Mouse (Mus musculus): ENCODE data around the gene Zyg11b.

Gene Zyg11b

DNA sequence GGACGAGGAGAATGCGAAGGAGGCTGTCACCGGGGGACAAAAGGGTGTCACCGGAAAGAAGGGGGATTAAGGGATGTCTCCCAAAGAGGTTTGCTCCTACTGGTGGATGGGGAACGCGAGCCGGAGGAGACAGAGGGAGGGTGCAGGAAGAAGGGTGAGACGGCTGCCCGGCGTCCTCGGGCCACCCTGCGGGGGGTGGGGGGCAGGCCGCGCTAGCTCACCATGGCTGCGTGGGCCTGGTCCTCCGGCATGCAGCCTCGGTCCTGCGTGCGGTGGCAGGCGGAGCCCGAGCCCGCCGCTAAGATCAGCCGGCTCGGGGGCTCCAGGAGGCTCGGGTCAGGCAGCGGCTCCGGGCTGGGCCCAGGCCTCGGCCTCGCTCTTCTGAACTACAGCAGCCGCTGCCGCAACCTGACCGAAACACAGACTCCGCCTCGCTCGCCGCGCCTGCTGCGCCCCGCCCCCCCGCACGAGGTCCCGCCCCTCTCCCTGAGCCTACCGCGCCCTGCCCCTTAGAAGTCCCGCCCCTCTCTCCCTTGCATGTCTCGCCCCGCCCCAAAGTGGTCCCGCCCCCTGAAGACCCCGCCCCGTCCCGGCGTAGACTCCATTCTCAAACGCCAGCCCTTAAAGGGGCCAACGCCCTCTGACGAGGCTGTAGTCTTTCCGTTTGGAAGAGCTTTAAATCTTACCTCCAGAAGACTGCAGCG, at the start of gene Zyg11b:
Gene Zyg11b (minus strand): TSS at position 427 of the 704 bp plus-strand sequence.
- peak; percentile 89 for DNase-seq (ENCODE audit: low spot score)

DNA sequence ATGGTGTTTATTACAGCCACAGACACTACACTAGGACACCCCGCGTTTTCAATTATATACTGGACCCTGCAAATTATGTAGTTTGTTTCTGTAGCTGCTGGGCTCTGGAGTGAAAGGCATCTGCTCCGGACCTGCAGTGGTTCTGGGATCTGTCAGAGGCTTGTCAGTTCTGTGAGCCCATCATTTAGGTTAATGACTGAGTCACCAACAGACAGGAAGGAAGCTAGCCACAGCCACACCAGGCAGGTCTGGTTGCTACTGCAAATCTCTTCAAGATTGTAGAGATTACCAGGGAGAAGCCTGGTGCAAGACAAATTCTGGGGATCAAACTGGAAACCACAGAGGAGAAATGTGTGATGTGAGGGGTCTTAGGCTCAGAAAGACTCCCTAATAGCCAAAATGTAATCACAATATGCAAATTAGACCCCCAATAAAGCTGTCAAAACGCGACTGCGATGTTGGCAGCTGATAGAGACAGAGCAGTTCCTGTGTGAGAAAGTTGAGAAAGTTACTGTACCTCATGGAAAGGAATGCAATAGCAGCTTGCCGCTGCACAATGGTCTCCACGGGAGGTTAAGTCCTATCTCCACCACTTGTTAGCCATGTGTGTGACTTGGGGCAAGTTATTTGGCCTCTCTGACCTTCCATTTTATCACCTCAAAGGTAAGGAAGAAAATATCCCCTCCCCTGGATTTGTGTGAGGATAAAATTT, 49.1 kb upstream of the Zyg11b start:
- no peak for DNase-seq (ENCODE audit: low spot score)

DNA sequence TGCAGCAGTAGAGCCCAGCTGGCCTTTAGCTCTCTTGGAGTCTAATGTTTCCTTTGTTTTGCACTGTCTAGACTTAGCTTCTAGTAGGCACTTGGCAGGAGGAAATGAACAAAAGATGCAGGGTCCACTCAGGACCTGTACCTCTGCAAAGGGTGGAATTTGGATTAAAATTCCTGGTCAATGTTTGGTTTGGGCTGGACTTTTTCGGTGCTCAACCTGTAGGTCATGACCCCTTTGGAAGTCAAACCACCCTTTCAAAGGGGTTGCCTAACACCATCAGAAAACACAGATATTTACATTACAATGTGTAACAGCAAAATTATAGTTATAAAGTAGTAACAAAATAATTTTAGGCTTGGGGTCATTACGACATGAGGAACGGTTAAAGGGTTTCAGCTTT, 48.2 kb upstream of the Zyg11b start:
- DNase-seq (ENCODE audit: low spot score), result no peak

DNA sequence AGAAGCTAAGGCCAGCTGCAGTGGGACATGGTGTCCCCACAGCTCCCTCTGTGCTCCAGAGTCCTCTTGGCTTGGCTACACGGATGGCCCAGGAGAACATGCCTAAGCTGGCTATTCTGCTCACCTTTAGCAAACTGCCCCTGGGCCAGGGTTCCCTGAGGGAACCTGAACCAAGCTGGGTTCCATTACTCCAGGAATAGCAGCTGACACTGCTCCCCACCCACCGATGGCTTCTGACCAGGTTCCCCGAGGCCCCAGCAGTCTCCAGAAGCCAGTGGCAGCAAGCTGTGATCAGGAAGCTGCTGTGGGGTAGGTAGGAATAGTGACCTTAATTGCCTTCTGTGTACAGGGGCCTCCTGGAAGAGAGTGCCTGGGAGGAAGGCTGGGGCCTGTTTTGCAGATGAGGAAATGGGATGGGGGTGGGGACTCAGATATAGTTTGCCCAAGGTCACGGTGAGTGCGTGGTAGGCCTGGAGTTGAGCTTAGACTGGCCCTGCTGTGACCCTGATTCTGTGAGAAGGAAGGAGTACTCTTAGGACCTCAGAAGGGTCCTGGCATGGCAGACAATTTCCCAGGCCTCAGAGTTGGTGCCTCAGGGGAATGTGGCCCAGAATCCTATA, 47.5 kb upstream of the Zyg11b start:
- peak; percentile 30 for DNase-seq (ENCODE audit: low spot score)

DNA sequence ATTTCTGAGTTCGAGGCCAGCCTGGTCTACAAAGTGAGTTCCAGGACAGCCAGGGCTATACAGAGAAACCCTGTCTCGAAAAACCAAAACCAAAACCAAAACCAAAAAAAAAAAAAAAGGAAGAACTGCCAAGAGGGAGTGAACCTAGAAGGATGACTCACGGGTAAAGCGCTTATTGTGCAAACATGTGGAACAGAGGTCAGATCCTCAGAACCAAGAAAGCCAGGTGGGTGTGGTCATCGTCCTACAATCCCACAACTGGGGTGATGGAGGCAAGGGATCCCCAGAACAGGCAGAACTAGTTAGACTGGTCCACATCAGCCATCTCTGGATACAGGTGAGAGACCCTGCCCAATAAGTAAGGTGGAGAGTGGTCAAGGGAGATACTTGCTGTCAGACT, 46.2 kb upstream of the Zyg11b start:
- no peak for DNase-seq (ENCODE audit: low spot score)

DNA sequence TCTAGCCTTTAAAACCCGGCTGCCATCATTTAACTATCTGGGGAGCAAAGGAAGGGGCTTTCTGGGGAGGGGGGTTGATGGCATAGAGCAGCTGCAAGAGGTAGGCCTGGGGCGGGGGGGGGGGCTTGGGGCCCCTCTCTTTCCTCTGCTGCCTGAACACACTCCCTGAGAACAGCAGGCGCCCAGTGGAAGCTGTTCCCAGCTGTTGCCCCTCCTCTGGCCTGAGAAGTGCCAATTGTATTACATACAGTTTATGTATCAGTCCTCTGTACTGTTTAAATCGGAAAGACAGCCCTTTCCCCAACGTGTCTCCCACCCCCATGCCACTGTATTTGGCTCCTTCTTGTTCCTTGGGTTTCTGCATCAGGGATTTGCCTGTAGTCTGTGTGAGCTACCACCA, 44.9 kb upstream of the Zyg11b start:
- no peak for DNase-seq (ENCODE audit: low spot score)

DNA sequence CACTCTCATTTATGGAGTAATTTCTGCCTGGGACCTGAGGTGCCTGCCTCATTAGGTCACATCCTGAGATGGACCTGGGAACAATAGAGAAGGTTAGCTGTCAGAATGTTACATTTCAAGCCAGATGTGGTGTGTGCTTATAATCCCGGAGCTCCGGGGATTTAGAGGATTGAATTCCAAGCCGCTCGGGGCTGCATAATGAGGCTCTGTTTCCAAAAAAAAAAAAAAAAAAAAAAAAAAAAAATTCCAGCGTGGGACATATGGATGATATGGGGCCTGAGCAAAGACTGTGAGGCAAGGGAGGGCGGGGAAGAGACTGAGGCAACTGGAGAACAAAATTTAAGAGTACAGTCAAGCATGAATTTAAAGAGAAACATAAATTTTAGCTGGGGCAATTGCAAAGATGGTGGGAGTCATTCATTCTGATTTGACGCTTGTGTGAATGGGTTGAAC, 43.8 kb upstream of the Zyg11b start:
- no peak for DNase-seq (ENCODE audit: low spot score)

DNA sequence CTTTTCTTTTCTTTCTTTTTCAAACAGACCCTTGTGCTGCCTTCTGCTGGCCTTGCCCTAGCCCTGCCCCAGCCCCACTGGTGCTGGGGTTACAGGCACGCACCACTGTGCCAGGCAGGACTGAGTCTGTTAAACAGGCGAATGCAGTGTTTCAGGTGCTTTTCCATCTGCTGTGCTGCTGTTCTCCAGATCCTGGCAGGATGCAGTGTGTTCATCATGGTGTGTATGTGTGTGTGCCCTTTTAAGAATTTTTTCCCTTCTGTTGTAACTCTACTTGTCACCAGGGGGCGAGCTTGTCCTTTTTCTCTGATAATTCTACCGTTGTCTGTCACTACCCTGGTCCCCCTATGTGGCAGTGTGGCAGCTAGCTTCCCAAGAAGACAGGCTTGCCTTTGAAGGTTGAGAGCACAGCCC, 38.4 kb upstream of the Zyg11b start:
- no peak for DNase-seq (ENCODE audit: low spot score)

DNA sequence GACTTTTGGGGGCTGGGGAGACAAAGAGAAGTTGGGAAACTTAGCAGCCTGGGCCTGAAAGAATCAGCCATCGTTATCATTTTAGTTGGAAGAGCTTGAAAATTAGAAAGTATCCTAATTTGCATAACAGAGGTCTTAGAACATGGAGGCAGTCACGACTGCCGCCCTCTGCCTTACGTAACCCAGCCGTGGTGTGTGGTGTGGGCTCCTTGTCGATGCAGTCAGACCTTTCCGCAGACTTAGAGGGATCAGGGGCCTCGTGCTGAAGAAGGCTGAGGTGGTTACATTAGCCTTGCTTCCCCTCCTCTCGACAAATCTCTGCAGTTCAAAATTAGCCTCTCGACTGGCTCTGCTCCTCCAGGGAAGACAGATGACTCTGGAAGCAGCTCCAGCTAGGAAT, 37.9 kb upstream of the Zyg11b start:
- DNase-seq (ENCODE audit: low spot score), result no peak

DNA sequence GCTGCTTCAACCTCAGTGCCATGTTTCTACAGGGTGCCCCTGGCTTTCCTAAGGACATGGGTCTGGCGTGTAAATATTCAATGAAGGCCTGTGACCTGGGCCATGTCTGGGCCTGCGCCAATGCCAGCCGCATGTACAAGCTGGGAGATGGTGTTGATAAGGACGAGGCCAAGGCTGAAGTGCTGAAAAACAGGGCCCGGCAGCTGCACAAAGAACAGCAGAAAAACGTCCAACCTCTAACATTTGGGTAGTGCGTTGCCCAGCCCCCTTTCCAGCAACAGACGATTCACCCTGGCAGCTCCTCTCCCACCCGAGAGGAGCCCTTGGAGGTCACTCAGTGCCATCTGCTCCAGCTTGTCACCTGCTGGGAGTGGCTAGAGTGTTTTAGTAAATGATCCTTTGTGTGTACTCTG, 37.4 kb upstream of the Zyg11b start:
- peak; percentile 72 for DNase-seq (ENCODE audit: low spot score)

DNA sequence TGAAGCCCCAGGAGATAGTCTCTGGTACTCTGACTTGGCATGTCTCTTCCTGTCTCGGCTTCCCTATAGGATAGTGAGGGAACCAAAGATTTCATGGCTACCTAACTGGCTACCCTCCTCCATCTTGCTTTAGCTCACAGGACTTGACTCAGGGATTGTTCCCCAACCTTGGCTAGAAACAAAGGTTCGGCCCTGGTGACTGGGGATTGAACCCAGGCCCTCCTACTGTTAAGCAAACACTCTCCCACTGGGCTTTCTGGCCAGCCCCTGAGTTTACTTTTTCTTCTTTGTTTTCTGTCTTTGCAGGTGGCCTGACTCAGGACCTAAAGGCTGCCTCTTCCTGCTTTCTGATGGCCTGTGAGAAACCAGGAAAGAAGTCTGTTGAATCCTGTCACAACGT, 36.9 kb upstream of the Zyg11b start:
- no peak for DNase-seq (ENCODE audit: low spot score)

DNA sequence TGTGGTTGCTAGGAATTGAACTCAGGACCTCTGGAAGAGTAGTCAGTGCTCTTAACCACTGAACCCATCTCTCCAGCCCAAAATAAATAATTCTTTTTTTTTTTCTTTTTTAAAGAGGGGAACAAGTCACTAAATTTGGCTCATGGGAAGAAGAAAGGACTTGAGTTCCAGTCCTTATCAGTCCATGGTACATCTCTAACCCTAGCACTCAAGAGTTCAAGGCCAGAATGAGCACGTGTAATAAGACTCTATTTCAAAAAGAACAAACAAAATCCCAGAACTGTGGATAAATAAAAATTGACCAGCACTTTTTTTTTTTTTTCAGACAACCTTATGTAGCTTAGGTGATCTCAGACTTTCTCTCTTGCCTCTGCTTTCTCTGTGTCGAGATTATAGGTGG, 35.9 kb upstream of the Zyg11b start:
- DNase-seq (ENCODE audit: low spot score), result no peak

DNA sequence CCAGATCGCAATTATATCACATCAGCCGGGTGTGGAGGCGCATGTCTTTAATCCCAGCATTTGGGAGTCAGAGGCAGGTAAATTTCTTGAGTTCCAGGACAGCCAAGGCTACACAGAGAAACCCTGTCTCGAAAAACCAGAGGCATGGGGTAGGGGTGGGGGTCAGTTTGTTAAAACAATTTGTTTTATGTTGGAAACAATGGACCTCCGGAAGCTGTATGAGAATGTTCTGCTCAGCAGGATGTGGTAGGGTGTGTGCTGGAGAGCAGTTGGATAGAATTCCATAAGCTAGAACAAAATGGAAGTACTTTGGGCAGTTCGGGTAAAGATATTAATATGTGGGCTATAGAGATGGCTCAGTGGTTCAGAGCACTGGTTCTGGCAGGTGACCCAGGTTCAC, 34.5 kb upstream of the Zyg11b start:
- no peak for DNase-seq (ENCODE audit: low spot score)

DNA sequence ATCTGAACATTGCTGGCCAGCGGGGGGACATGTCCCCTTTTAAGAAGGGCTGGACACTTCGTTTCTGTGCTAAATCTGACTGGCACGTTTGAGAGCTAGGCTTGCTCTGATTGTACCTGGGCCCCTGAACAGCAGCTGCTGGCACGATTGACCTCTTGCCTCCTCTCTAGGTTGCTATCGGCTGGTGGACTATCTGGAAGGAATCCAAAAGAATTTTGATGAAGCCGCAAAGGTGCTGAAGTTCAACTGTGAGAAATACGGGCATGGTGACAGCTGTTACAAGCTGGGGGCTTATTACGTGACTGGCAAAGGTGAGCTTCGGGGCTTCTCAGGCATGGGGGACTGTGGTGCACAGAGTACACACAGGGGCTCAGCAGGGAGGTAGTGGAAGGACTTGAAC, 31.1 kb upstream of the Zyg11b start:
- DNase-seq (ENCODE audit: low spot score), result no peak

DNA sequence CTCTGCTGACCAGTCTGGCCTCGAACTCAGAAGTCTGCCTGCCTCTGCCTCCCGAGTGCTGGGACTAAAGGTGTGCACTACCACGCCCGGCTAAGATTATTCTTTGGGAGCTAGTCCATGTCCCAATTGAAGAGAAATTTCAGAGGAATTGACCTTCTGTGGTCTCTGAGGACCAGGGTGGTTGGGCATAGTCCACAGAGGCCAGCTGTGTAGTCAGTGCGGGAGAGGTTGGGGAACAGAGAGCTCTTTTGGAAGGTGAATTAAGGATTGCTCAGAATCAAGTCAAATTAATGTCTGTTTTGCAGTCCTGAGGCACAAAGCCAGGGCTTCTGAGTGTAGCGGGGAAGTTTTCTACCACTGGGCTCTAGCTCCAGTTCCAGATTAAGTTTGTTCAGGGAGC, 28.9 kb upstream of the Zyg11b start:
- DNase-seq (ENCODE audit: low spot score), result no peak

DNA sequence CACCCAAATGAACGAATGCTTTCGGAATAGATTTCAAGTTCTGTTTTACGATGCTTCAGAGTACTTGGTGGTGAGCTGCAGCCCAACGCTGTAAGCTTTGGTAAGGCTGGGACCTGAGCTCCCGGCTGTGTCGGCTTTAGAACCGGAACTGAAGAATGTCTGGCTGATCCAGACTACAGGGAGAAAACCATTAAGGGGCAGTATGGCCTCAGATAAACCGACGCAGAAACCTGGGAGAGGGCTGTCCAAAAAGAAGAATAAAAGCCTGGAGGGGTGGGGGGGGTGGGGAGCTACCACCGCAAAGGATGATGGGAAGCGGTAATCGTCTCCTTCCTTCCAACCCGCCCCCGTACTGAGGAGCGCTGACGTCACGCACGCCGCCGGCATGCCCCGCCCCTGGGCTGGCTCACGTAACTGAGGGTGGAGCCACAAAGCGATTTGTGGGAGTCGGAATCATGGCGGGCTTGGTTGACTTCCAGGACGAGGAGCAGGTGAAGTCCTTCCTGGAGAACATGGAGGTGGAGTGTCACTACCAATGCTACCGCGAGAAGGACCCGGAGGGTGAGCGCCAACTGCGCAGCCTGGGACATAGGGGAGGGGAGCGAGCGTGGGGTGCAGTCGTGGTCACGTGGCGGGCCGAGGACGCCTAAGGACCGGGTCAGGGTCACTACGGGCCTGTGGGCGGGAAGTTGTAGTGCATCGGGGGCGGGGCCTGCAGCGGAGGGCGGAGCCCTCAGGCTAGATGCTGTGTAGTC, 27.0 kb upstream of the Zyg11b start, which contains the start of gene Coa7:
Gene Coa7 (plus strand): TSS at position 411 of the 755 bp plus-strand sequence.
- peak; percentile 96 for DNase-seq (ENCODE audit: low spot score)

DNA sequence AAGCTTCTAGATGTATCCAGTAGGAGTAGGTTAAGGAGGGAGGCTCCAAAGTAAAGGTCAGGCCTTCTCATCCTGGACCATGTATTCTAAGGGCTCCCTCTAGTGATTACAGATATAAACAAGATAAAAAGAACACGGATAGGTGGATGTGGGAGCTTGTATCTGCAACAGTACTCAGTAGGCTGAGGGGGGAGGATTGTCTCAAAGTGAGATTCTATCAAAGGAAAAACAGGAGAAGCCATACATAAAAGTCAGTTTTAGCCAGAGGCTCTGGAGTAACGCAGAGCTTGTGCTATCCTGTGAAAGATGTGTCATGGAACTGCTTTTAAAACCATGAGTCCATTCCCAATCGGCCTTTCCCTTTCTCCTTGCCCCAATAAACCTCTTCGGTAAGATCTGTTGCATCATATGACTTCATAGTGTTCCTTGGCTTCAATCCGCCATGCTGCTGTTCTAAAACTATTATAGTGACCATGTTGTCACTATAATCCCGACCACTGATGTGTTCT, 26.2 kb upstream of the Zyg11b start:
- no peak for DNase-seq (ENCODE audit: low spot score)

DNA sequence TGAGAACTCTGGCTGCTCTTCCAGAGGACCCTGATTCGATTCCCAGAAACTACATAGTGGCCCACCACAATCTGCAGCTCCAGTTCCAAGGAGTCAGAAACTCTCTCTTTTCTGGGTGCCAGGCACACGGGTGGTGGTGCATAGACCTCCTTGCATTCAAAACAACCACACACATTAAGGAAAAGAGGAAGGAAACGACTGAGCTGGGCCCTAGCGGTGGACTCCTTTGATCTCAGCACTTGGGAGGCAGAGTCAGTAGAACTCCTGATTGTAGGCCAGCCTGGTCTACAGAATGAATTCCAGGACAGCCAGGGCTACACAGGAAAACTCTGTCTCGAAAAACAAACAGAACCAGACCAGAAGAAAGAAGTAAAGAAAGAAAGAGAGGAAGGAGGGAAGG, 22.7 kb upstream of the Zyg11b start:
- DNase-seq (ENCODE audit: low spot score), result no peak

DNA sequence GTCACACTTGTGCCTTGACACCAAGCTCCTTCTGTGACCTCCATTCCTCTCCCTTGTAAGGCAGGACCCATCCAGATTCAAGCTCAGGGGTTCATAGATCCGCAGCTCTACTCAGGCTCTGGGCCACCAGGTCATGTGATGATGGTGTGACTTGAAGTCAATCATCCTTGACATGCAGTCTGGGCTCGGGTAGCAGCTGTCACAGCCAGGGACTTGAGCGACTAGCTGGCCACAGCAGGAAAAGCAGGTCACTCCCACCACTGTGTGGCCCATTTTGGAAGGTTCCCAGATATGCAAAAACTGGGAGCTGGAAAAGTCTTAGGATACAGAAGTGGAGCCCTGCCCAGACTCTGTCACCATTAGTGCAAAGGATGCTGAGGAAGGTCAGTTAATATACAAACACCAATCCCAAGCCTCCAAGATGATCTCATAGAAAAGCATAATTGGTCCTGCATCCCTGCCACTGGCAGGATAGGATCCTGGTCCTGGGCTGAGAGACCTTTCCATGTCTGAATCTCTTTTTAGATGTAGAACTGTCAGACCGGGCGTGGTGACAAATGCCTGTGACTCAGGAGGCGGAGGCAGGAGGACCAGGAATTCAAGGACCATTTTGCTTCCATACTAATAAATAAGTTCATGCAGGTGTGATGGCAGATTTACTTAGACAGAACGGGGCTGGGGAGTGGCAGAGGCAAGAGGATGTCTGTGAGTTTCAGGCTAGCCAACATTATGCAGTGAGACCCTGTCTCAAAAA, 19.9 kb upstream of the Zyg11b start:
- DNase-seq (ENCODE audit: low spot score), result no peak

DNA sequence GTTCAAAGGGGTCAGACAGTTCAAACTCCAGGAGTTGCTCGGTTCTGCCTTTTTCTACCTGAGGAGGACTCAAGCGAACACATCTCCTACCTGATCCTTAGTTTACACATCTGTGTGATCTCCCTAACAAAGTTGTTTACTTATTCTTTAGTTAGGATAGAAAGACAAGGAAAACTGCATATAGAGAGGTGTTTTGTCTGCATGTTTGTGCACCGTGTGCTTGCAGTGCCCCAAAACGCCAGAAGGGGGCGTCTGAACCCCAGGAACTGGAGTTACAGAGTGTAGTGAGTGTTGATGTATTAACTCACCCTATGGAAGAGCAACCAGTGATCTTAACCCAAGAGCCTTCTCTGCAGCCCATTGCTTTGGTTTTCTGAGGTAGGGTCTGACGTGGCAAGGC, 18.9 kb upstream of the Zyg11b start:
- no peak for DNase-seq (ENCODE audit: low spot score)
